Mouse (Mus musculus): Measurements from ENCODE around the gene Cyp4x1. TPM values are rescaled to one million over a fixed set of nuclear protein-coding genes. Genes with fewer than 3 reads are reported as not detected.
A peak's percentile ranks its signal among the peaks of the same experiment; 100 is the strongest.

Cyp4x1 gene
- polyA plus RNA-seq, 1 experiment: 10.0 TPM

DNA sequence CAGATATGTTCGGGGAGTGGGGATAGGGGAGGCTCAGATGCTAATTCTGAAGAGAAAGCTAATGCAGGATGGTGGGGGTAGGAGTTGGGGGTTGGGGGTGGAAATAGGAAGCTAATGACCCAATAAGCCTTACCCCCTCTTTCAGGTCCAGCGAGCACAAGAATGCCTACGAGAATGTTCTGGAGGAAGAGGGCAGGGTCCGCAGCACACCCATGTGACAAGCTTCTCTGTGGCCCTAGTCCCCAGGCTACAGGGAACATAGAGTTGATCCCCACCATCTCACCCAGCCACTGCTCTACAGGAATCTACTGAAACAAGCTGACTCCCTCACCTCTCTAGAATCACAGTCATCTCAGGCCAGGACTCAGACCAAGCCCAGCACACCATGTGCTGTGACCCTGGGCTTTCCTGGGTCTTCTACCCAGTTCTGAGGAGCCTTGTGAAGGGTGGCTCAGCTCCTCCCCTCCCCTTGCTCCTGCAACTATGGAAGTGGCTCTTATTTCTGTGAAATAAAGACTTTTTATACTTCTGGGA, 40.7 kb downstream of the Cyp4x1 start:
- no peak for TF ChIP-seq CTCF (IDR thresholded peaks at IDR 0.05; ENCODE audit: extremely low read depth, insufficient read depth, low read length)
- TF ChIP-seq POLR2A (IDR thresholded peaks at IDR 0.05; ENCODE audit: extremely low read depth, insufficient read depth, low read length): no peak
- H3K4me1 ChIP-seq (ENCODE audit: control insufficient read depth, insufficient read depth, low read length): no peaks in the 10 kb centered on the region; the same call in 1 of the 2 replicates
- H3K27ac ChIP-seq (ENCODE audit: insufficient read depth, low read length): no peak overlapping the region
- H3K4me3 ChIP-seq (ENCODE audit: insufficient read depth, low read length): no peak overlapping the region

DNA sequence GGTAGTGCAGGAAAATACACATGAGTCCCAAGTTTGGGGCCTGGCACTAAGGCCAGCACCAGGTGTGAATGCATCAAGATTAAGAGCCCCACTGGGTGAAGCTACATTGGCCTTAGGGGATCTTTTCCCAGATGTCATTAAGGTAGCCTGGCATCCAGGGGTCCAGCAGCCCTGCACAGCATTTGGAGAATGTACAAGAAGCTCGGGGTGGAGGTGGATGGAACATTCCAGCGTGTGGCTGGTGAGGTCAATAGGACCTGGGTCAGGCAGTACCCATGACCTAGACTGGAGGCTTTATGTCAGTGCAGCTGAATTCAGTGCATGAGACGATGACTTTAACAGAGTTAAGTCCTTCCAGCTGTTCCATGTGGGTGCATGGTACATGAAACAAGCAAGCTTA, 42.3 kb downstream of the Cyp4x1 start:
- Histone ChIP-seq H3K4me3 (ENCODE audit: insufficient read depth, low read length) (no peak overlapping the region), H3K4me1 (ENCODE audit: control insufficient read depth, insufficient read depth, low read length) (no peaks in the 10 kb centered on the region), H3K27ac (ENCODE audit: insufficient read depth, low read length) (no peak overlapping the region)
- no peak for TF ChIP-seq CTCF (IDR thresholded peaks at IDR 0.05; ENCODE audit: extremely low read depth, insufficient read depth, low read length)
- TF ChIP-seq POLR2A (IDR thresholded peaks at IDR 0.05; ENCODE audit: extremely low read depth, insufficient read depth, low read length): no peak

DNA sequence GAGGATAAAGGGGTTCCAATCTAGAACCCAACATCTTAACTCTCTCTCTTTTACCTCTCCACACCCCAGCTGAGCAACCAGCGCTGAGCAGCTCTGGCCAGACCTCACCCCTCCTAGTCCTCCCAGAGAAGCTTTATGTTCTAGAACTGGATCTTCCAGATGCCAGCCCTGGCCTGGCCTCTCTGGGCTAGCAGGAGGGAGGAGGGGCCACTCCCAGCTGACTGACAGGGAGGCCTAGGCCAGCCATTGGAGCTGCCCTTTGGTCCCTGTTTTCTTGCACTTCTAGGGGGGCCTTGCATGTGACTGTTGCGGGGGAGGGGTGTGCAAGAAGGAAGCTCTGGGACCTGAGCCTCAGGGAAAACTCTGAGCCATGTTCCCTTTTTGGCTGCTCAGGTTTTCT, 43.5 kb downstream of the Cyp4x1 start:
- no peak for TF ChIP-seq CTCF (IDR thresholded peaks at IDR 0.05; ENCODE audit: extremely low read depth, insufficient read depth, low read length)
- TF ChIP-seq POLR2A (IDR thresholded peaks at IDR 0.05; ENCODE audit: extremely low read depth, insufficient read depth, low read length): no peak
- Histone ChIP-seq H3K4me1 (ENCODE audit: control insufficient read depth, insufficient read depth, low read length) (no peaks in the 10 kb centered on the region), H3K4me3 (ENCODE audit: insufficient read depth, low read length) (no peak overlapping the region), H3K27ac (ENCODE audit: insufficient read depth, low read length) (no peak overlapping the region)

DNA sequence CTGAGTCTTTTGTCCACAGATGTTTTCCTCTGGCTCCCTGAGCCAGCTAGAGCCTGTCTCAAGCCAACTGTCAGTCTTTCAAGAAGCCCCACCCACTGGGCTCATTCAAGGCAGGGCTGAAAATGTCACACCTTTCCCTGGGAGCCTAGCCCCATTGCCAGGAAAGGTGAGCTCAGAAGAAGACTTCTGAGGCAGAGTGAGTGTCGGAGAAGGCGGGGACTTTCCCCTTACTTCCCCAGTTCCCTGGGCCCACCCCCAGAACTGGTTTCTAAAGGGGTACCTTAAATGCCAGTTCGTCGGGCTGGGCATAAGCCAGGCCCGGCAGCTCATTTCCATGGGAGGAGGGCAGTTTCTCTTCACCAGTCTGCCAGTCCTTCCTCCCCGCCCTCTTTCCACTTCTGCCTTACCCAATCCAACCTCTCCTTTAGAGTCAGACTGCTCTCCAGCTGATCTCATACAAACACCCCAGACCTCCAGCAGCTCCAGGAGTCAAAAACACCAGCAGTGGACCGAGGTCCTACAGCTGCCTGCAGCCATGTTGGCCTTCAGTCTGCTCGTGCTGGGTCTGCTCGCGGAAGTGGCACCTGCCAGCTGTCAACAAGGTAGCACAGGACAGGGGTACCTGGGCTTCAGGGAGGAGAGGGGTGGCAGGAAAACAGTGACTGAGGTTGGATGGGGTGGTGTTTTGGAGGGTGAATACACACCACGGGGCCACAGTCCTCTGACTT, 45.3 kb downstream of the Cyp4x1 start, which contains the start of gene Pdzk1ip1:
Pdzk1ip1 (plus strand) TSS at position 98 of the 728 bp plus-strand sequence.
- Histone ChIP-seq H3K4me1 (ENCODE audit: control insufficient read depth, insufficient read depth, low read length) (no peaks in the 10 kb centered on the region), H3K4me3 (ENCODE audit: insufficient read depth, low read length) (no peak within 1 kb of the TSS), H3K27ac (ENCODE audit: insufficient read depth, low read length) (no peak within 1 kb of the TSS)
- TF ChIP-seq POLR2A (IDR thresholded peaks at IDR 0.05; ENCODE audit: extremely low read depth, insufficient read depth, low read length): no peak
- no peak for TF ChIP-seq CTCF (IDR thresholded peaks at IDR 0.05; ENCODE audit: extremely low read depth, insufficient read depth, low read length)

DNA sequence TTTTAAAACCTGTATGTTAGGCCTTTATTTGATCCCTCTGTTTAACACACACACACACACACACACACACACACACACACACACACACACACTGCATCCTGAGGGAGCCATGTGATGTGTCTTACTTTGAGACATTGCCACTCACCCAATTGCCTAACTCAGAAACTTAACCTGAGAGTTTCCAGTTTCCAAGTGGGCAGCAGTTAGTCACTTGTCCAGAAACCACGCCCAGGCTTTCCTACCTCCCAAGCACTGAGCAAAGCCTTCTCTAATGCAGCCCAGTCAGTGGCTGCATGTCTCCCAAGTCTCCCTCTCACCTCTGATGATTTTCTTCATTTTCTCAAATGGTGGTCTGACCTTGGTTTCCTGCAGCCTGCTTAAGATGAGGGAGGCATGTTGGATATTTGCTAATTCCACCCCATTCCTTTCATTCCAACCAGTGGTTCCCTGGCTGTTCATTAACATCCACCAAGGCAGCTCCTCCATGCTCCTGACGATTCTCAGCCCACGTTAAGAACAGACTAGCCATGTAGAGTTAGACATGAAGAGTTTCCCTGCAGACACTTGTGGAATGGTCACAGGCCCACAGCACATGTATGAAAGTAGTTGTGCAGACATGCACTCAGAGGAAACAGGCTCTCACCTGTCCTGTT, 47.2 kb downstream of the Cyp4x1 start:
- H3K27ac ChIP-seq (ENCODE audit: insufficient read depth, low read length): no peak overlapping the region
- no peak for TF ChIP-seq CTCF (IDR thresholded peaks at IDR 0.05; ENCODE audit: extremely low read depth, insufficient read depth, low read length)
- no peak for TF ChIP-seq POLR2A (IDR thresholded peaks at IDR 0.05; ENCODE audit: extremely low read depth, insufficient read depth, low read length)
- H3K4me3 ChIP-seq (ENCODE audit: insufficient read depth, low read length): no peak overlapping the region
- H3K4me1 ChIP-seq (ENCODE audit: control insufficient read depth, insufficient read depth, low read length): no peaks in the 10 kb centered on the region

DNA sequence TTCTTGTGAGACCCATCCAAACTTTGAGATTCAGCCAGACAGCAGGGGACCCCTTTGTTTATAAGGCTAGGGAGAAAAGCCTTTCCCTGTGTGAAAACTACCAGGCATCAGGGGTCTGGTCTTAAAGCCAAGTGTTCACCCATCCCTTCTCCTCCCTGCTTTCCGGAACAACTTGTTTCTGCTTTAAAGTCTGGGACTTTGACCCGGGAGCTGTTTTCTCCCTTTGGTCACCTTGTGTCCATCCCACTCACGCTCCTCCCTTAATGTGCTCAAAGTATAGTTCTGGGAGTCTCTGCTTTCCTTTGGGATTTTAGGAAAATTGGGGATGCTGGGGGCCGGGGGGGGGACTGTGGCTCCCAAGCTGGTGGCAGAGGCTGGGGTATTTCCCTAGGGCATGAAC, 47.8 kb downstream of the Cyp4x1 start:
- no peak for TF ChIP-seq POLR2A (IDR thresholded peaks at IDR 0.05; ENCODE audit: extremely low read depth, insufficient read depth, low read length)
- TF ChIP-seq CTCF (IDR thresholded peaks at IDR 0.05; ENCODE audit: extremely low read depth, insufficient read depth, low read length): no peak

DNA sequence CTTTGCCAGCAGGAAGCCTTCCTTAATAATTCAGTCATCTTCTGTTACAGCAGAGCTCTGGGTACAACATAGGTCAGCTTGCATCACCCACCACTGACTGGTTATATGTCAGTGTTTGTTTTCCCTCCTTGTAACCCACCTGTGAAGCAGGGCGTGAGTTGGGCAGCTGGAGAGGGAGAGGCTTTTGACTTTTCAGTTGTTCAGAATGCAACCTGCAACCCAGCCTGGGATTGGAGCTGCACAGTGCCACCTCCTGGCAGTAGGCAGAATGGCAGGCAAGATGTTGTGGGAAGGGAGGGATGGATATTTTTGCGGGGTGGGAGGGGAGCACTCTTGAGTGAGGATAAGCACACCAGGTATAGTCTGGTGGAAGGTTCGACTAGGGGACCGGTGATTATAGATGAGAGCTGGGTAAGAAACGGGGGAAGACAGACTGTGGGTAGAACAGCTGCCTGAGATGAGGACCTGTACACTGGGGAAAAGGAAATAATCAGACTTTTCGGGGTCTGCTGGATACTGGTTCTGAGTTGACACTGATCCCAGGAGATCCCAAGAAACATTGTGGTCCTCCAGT, 48.5 kb downstream of the Cyp4x1 start:
- no peak overlapping the region for H3K4me3 ChIP-seq (ENCODE audit: insufficient read depth, low read length)
- H3K4me1 ChIP-seq (ENCODE audit: control insufficient read depth, insufficient read depth, low read length): no peaks in the 10 kb centered on the region
- peak; percentile 90 for TF ChIP-seq CTCF (IDR thresholded peaks at IDR 0.05; ENCODE audit: extremely low read depth, insufficient read depth, low read length)
- no peak for TF ChIP-seq POLR2A (IDR thresholded peaks at IDR 0.05; ENCODE audit: extremely low read depth, insufficient read depth, low read length)
- no peak overlapping the region for H3K27ac ChIP-seq (ENCODE audit: insufficient read depth, low read length)

More for the DNA sequence above, 47.8 kb downstream of the Cyp4x1 start:
- Histone ChIP-seq H3K4me1 (ENCODE audit: control insufficient read depth, insufficient read depth, low read length) (no peaks in the 10 kb centered on the region), H3K4me3 (ENCODE audit: insufficient read depth, low read length) (no peak overlapping the region), H3K27ac (ENCODE audit: insufficient read depth, low read length) (no peak overlapping the region)

DNA sequence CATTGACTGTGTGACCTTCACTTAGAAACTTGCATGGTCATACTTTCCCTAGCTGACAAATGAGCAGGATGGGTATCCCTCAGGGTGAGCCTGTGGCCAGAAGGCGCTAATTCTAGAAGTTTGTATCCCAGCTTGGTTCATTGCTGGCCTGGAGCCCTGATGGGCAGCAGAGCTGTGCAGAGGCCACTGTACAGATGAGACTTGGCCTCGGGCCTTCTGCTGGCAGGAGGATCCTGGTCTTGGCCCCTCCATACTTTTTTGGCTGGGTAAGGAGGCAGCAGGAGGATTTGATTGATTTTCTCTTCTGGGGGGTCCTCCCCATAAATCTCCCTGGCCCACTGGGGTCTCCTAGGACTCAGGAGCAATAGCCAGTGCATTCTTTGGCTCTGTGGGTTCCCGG, 51.0 kb downstream of the Cyp4x1 start:
- Histone ChIP-seq H3K4me3 (ENCODE audit: insufficient read depth, low read length) (no peak overlapping the region), H3K4me1 (ENCODE audit: control insufficient read depth, insufficient read depth, low read length) (no peaks in the 10 kb centered on the region), H3K27ac (ENCODE audit: insufficient read depth, low read length) (no peak overlapping the region)
- no peak for TF ChIP-seq CTCF (IDR thresholded peaks at IDR 0.05; ENCODE audit: extremely low read depth, insufficient read depth, low read length)
- no peak for TF ChIP-seq POLR2A (IDR thresholded peaks at IDR 0.05; ENCODE audit: extremely low read depth, insufficient read depth, low read length)

DNA sequence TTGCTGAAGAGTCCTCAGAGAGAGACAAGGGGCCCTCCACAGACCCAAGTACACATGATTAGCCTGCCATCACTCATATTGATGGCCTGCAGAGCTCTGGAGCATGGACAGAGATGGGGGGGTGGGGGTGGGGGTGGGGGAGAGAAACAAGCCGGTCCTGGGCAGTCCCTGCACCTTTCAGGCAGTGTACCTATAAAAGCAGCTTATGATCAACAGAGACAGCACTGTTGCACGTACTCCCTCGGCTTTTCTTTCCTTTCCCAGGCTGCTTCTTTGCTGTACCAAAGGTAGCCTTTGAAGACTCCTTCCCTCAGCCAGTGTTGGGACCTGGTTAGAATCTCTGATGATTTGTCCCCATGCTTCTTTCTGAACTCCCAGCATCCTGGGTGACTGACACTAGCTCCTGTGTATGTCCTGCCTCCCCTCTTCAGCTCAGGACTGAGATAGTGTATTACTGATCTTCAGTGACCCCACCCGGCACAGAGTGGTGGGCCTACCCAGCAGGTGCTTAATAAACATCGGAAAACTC, 54.2 kb downstream of the Cyp4x1 start:
- no peak overlapping the region for H3K27ac ChIP-seq (ENCODE audit: insufficient read depth, low read length)
- no peaks in the 10 kb centered on the region for H3K4me1 ChIP-seq (ENCODE audit: control insufficient read depth, insufficient read depth, low read length)
- no peak overlapping the region for H3K4me3 ChIP-seq (ENCODE audit: insufficient read depth, low read length)
- TF ChIP-seq POLR2A (IDR thresholded peaks at IDR 0.05; ENCODE audit: extremely low read depth, insufficient read depth, low read length) (no peak), CTCF (IDR thresholded peaks at IDR 0.05; ENCODE audit: extremely low read depth, insufficient read depth, low read length) (no peak)
